Mouse (Mus musculus): ENCODE data around the gene Tjap1.

Gene Tjap1

DNA sequence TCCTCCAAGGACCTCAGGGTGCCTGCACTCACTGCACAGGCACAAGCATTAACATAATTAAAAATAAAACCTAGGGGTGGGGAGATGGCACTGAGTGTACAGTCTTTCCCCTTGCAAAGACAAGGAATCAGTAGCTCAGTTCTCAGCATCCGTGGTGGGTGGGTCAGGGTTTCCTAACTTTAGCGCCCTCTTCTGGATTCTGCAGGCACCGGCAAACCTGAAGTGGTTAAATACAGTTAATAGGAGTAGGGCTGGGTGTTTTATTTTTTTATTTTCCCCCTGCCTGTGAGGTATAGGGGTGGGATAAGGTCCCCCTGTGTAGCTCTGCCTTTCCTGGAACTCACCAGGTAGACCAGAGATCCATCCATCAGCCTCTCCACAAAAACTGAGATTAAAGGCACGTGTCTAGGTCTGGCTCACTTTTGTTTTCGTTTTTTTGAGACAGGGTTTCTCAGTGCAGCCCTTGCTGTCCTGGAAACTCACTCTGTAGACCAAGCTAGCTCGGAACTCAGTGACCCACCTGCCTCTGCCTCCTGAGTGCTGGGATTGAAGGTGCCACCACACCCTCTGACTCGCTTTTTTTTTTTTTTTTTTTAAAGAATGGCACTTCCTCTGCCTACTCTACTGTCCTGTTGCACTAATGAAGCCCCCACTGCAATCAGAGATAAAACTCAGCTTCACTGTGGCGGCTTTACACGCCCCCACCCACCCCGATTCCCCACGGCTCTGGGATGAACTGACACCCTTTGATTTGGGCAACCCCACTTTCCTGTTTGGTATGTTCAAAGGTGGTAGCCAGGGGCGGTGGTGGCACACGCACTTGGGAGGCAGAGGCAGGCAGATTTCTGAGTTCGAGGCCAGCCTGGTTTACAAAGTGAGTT lies 30.0 kb downstream of the Tjap1 start:
- peak; percentile 49 for DNase-seq (ENCODE audit: low spot score)

DNA sequence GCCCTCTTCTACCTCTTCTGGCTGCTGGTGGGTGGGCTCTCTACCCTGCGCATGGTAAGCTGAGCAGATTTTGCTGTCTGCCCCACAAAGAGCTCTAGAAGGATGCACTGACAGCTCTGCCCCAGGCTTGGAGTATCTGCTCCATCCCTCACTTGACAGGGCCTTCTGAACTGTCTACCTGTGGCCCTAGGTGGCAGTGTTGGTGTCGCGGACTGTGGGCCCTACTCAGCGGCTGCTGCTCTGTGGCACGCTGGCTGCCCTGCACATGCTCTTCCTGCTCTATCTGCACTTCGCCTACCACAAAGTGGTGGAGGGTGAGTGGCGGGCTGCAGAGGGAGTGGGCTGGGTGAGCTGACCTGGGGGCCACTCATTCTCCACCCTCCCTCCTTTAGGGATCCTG lies 31.7 kb downstream of the Tjap1 start:
- no peak for DNase-seq (ENCODE audit: low spot score)

DNA sequence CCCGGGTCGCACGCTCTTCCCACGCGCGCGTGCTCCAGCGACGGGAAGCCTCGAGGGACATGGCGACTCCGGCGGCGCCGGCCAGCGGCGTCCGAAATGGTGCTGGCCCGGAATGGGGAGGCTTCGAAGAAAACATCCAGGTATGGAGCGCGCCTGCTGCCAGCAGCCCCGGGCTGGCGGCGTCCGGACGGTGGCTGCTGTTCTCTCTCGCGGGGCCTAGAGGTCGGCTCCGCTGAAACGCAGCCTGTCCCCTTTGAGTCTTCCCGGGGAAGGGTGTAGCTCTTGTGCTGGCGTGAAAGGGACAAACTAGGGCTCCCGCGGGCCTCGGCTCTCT lies 34.7 kb downstream of the Tjap1 start:
- DNase-seq (ENCODE audit: low spot score): no peak

- peak; percentile 77 for DNase-seq (ENCODE audit: low spot score)
Measured at GRCm38 (mm10) chr17:46247512-46248188, 35.2 kb downstream of the Tjap1 start, which contains the start of the genes Polr1c and Yipf3. Gene Polr1c, minus strand, starts transcription at chr17:46248054. Gene Yipf3, plus strand, starts transcription at chr17:46248080.

DNA sequence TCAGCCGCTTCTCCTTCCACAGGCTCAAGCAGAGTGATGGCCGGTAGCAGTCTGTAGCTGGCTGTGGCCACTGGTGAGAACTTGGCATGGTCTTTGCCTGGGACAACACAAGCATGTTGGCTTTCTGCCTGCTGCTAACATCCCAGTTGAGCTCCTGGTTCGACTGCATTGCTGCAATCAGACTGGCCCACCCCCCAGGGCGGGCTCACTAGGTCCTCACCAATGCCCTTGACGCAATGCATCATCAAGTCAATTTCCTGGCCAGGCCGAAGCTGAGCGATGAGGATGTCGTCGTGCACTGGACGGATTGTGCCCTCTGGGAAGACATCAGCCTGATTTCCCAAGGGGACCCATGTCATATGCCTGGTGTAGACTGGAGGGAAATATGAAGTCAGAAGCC lies 38.2 kb downstream of the Tjap1 start:
- no peak for DNase-seq (ENCODE audit: low spot score)

DNA sequence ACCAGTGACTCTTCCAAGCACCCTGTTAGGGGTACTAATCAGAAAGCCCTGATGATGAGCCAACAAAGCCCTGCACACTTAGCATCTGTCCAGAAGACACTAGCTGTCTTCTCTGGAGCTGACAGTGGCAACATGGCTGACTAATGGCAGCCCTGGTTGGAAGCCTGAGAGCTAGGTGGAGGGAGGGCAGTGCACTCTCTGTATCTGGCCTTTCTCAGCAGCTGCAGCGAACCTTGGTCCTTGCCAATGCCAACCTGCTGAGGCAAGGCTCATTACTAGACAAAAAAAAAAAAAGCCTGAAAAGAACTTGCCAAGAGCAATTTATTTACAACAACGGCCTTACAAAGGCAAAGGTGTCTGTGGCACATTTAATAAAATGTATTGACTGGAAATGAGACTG lies 39.2 kb downstream of the Tjap1 start:
- DNase-seq (ENCODE audit: low spot score): no peak

DNA sequence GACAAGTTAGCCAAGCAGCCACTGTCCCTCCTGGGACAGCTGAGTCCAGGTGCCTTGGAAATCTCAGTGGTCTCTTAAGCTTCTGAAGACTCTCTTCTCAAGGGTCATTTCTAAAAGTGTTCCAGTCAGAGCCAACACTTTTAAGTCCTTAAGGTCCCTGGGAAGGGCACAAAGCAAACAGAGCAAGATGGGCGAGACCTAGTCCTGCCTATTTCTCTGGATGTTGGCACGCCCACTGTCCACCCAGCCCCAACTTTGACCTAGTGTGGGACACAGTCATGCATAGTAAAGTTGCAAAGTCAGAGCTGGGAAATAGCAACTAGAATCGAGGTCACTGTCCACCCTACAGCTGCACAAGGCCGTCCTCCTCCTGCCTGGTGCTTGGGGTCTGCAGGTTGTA lies 39.8 kb downstream of the Tjap1 start:
- no peak for DNase-seq (ENCODE audit: low spot score)

DNA sequence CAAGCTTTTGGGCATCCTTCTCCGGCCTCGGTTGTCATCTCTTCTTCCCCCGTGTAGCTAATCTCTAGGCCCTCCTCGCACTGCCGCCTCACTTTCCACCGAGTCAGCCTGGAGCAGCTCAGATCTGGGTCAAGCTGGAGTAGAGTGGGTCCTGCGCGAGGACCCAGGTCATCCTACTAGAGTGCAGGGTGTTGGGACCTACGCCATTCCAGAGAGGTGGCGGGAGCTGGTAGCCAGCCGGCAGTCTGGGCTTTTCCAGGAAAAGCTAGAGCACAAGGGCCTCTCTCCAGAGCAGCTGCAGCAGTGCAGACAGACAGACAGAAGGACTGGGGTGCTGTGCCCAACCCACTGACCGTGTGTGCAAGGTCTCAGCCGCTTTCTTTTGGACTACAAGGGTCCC lies 40.6 kb downstream of the Tjap1 start:
- no peak for DNase-seq (ENCODE audit: low spot score)

DNA sequence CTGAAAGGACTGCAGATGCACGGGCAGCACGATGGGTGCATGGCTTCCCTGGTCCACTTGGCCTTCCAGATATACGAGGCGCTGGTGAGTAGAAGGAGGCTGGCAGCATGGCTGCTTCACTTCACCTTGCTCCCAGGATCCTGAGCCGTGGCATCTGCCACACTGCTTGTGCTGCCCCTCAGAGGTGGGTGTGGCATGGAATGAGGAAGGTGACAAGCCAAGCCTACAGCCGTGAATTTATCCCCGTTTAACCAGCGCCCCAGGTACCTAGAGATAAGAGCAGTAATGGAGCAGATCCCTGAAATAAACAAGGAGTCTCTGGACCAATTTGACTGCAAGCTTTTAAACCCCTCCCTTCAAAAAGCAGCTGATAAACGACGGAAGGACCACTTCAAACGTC lies 41.4 kb downstream of the Tjap1 start:
- no peak for DNase-seq (ENCODE audit: low spot score)

GRCm38 (mm10) chr17:46239516-46240114 lies 43.2 kb downstream of the Tjap1 start:
- no peak for DNase-seq (ENCODE audit: low spot score)

DNA sequence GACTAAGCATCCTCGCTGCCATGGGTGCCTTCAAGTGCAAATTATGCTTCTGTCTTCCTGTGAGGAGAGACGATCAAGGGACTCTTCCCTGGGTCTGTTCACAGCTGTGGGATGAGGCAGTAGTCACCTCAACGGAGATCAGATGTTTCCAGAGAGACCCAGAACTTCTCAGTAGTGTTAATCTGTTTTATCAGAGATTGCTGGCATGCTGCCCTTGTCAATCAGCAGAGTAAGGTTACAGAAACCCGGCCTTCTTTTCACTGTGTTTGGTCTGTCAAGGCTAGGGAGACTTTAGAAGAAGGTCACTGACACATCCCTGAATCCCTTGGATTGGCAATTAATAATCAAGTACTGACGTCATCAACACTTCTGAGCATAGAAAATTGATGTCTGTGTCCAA lies 45.3 kb downstream of the Tjap1 start:
- DNase-seq (ENCODE audit: low spot score): no peak

GRCm38 (mm10) chr17:46237079-46237478 lies 45.7 kb downstream of the Tjap1 start:
- DNase-seq (ENCODE audit: low spot score): no peak

DNA sequence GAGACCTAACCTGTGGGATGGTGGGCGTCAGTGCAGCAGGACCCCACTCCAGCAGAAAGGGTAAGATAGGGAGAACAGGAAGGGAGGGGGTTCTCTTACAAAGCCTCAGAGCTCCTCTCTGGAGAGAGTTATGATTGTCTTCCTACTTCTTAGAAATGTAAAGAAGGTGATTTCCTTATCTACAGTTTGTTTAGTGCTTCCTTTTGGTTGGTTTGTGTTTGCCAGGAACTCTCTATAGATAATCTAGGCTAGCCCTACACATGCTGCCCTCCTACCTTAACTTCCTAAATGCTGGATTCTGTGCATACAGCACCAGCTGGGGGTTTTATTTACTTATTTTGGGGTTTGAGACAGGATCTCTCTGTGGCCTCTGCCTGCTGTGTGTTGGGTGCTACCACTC lies 46.8 kb downstream of the Tjap1 start:
- no peak for DNase-seq (ENCODE audit: low spot score)

- no peak for DNase-seq (ENCODE audit: low spot score)
Measured at GRCm38 (mm10) chr17:46227576-46227975, 55.2 kb downstream of the Tjap1 start.

DNA sequence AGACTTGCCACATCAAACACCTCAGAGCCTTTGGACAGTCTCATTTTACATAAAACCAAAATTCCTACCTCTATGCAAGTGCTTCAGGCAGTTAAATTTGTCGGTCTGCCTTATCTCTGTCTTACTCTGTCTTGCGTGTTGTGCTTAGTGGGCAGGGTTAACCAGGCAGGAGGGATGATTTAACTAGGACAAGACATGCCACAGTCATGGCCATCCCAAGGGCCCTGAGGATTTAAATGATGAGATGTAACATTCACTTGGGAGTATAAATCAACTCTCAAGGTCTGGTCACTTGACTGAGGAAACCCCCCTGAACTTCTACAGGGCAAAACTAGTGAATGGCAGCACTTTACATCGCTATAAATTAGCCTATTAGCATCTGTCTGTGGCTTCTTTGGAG lies 61.2 kb downstream of the Tjap1 start:
- DNase-seq (ENCODE audit: low spot score): no peak

GRCm38 (mm10) chr17:46210550-46210949 lies 72.3 kb downstream of the Tjap1 start:
- no peak for DNase-seq (ENCODE audit: low spot score)

Data from layer of hippocampus, adult 9-10 months (tissue).